Mouse (Mus musculus) lung, postnatal 25 days (tissue): Measurements from ENCODE around the gene 1700122O11Rik.

Experiments
- DNase-seq: peaks from one replicate; pipeline ENCODE4 v3.0.0; 2022; ENCODE audit warnings: low spot score

Gene 1700122O11Rik

GRCm38 (mm10) chr17:48038193-48038592, at the start of gene 1700122O11Rik:
TSS of gene 1700122O11Rik (minus strand) at chr17:48038293.
- DNase-seq = no peak

GRCm38 (mm10) chr17:48080626-48081025, 42.5 kb upstream of the 1700122O11Rik start:
- DNase-seq = no peak

DNA sequence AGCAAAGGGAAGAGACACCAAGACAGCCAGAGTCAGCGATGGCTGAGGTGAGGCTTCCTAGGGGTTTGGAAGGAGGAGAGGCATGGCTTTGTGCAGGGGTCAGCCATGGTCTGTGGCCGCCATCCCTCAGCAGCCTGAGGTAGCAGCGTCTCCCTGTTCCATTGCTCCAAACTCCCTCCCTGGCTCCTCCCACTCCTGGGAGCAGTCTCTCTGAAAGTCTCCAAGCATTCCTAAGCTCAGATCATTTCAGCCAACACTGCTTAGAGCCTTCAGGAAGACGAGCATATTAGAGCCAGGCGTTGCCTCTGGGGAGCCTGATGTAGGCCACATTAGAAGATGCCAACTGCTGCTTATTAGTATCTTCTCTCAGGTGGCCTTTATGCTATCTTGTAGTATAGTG, 29.6 kb upstream of the 1700122O11Rik start:
- peak; percentile 33 for DNase-seq

DNA sequence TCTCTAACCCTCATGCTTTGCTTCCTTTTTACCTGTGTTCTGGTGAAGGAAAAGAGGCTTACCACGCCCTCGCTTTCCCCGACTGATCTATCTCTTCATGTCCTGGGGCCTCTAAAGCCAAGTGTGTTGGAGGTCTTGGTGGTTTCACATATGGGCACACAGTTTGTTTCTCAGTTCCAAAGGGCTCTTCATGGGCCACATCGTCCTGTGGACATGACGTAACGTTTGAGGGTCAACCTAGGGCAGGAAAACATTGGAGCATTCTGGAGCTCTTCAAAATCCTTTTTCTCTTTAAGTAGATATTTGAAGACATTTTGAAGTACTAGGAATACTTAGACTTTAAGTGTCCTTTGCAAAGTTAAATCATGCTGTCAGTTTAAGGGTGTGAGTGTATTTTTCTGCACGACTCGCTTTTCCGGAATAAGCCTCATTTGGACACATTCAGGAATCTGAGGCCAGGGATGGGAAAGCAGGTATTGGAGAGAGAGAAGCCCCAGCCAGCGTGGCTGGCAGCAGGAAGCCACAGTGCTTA, 29.1 kb upstream of the 1700122O11Rik start:
- DNase-seq = peak; percentile 71

DNA sequence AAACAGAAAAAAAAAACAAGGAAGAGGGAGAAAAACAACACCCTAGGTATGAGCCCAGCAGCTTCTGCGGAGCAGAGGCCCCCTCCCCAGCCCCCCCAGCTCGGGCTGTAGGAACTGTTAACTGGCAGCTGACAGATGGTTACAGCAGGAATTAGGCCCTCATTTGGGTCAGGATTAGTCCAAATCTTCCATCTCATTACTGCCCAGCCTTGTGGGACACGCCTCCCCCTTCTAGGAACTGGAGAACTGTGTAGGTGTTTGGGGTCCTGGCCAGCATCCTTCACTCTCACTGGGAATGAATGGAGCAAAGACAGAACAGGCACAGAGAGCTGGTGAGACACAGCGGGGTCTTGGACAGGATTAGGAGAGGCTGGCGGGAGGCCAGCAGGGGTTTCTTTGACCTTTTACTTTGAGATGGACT, 27.0 kb upstream of the 1700122O11Rik start:
- no peak for DNase-seq

DNA sequence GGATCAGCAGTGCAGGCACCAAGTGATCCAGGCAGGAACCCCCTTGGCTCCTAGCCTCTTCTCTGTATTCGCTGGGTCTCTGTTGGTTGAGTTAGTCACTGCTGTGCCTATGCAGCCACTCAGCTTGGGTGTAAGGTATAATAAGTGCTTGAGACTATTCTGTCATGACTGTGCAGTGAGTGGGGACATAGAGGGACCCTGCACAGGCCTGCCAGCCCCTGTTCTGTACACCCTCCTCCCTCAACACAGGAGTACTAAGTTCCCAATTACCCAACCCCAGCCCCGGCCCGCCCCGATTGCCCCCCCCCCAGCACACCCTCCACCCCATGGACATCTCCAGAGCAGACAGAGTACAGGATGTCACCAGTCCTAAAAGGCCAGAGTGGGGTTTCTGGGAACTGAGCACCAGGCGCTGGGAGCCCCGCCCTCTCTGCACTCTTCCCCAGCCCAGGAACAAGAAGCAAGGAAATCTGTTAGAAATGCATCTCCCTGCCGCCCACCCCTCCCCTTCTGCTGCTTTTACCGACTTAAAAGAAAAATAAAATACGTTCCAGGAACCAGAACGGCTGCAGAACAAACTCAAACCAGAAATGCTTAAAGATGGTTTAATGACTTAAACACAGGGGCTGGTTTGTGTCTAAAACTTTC, 26.2 kb upstream of the 1700122O11Rik start:
- no peak for DNase-seq

DNA sequence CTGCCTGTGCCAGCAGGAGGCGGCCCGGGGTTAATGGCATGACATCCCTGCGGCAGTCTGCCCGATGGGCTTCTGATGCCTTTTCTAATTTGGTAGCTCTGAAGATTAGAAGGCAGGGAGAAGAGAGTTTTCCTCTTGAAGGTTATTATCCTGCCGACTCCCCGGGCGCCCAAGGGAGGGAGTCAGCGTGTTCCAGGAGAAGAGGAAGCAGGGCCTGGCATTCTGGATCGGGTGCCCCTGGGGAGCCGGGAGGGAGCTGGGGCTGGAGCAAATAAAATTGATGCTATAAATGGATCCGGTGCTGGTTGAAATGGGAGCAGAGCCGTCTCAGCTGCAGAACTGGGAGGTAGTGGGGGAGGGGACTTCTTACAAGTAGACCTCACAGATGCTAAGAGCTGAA, 19.3 kb upstream of the 1700122O11Rik start:
- DNase-seq = no peak

- DNase-seq = no peak
Observed at GRCm38 (mm10) chr17:48055076-48055816, 17.2 kb upstream of the 1700122O11Rik start.

GRCm38 (mm10) chr17:48053646-48054045, 15.6 kb upstream of the 1700122O11Rik start:
- no peak for DNase-seq

DNA sequence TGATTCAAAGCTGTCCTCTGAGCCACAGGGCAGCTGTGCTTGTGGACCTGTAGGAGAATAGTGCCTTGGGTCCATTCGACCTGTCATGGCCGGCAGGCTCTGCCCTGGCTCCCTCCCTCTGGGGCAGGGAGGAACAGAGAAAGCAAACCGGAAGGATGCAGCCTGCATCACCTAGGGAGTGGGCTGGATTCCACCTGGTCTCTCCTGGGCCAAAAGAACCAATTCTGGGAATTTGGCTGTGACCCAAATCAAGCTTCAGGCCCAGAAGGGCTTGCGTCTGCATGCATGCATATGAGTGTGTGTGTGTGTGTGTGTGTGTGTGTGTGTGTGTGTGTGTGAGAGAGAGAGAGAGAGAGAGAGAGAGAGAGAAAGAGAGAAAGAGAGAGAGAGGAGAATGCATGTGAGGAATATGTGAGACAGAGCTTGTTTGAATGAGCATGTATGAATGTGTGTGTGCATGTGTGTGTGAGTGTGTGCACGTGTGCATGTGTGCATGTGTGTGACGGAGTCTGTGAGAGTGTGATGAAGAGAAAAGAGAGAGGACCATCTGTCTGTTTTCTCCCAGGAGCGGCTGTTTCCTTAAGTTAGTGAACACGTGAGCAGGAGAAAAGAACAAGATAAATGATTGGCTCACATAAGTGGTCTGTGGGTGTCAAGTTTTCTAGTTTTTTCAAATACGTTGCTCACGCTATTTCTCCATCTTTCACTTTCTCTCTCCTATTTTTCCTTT, 14.4 kb upstream of the 1700122O11Rik start:
- DNase-seq = no peak

DNA sequence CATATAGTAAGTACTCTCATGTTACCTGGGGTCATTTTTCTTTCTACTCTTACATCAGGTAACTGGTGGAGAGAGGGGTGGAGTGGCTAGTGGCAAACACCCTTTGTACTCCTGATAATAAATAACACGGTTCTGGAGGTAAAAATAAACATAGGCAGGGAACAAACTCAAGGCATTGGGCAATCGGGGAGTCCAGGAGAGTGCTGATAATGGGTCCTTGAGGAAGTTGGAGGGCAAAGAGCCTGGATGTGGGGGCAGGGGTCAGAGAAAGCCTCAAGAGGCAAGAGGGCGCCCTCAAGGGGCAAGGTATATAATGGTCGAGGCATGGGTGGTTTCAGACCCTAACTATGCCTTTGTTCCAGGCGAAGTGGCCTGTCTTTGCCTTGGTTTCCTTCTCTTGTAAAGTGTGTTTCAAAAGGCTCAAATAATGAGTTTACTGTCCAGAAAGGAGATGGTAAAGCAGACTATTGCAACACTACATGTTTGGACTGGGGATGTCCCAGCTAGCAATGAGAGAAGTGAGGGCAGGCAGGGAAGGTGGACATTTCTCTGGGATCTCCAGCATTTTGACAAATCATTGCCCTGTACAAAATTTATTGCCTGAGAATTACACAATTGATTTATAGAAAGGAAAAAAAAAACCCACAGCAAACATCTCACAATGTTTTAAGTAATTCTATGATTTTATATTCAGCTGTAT, 13.7 kb upstream of the 1700122O11Rik start:
- peak; percentile 83 for DNase-seq

DNA sequence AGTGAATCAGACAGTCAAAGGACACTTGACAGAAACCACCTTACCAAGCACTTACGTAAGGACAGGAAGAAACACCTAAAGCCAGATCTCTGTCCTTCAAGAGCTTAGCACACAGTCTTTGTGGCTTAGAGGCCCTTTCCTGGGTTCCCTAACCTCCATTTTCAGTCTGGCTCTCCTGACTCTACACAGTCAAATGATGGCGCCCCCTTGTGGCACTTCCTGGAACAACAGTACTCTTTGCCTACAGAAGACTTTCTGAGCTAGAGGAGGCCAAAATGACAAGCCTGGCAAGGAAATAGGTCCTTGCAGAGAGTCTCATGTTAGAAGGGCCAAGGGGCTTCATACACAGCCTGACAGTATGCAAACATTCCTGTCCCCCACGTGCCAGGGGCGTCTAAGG, 7.5 kb upstream of the 1700122O11Rik start:
- peak; percentile 75 for DNase-seq

- peak; percentile 56 for DNase-seq
Observed at GRCm38 (mm10) chr17:48043154-48043880, 5.2 kb upstream of the 1700122O11Rik start.

- peak; percentile 64 for DNase-seq
Observed at GRCm38 (mm10) chr17:48041351-48042287, 3.5 kb upstream of the 1700122O11Rik start.

DNA sequence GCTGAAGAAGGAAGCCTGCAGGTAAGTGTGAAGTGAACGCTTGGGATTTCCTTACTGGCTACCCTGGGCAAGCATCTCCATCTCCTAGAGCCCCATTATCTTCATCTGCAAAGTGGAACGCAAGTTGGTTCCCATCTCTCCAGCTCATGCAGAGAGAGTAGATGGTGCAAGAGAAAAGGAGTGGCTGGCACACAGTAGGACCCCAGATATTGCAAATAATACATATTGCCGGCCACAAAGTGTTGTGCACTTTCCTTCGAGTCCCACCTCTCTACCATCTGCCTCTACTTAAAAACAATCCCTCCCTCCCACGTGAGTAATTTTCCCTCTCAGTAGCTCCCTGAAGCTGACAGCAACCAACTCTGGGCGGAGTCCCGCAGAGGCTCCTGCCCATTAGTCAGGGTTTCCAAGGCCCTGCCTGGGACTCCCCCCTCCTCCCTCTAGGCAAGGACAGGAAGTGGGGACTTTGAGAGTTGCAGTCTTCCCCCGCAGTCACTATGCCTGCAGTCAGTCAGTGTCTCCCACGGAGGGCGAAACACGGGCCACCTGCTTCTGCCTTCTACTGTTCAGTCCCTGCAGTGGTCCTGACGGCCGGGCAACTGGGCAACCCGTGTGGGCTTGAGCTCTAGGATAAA, 1.3 kb upstream of the 1700122O11Rik start:
- peak; percentile 84 for DNase-seq

DNA sequence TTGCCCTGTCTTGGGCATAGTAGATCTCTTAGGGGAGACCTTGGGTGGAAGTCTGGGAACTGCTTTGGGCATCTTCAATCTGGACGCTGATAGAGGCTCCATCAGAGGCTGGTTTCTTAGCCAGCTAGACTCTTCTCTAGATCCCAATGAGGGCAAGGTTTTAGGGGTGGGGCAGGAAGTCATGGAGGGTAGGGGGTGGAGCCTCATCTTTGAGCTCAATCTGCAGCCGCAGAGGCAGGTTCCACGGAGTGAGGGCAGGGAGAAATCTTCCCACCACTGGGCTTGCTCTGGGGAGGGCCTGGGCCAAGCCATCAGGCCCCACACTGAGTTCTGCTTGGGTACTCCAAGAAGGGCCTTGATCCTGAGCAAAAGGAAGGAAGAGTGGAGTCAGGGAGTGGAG, 1.2 kb downstream of the 1700122O11Rik start:
- no peak for DNase-seq

- peak; percentile 35 for DNase-seq
Observed at GRCm38 (mm10) chr17:48031521-48032430, 6.3 kb downstream of the 1700122O11Rik start.

DNA sequence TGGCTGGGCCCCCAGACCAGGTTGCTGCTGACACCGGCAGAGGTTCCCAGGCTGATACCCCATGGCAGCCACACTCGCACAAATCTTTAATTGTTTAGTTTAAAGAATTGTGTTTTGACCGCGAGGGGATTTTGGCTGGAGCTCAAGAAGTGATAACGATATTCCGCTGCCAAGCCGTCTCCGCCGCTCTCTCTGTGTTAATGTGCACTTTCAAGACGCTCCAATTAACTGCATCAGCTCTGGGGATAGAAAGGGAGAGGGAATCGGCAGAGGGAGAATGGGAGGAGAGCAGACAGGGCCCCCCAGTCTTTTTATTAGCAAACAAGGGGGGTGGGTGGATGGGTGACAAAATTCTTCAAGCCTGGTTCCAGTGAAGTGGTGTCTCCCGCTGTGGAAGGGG, 8.9 kb downstream of the 1700122O11Rik start:
- DNase-seq = no peak

GRCm38 (mm10) chr17:48028250-48028649, 9.8 kb downstream of the 1700122O11Rik start:
- no peak for DNase-seq
